Mouse (Mus musculus) small intestine, adult 2 months (tissue): Measurements from ENCODE around the gene Arhgap33.

ENCODE experiments used
- CTCF ChIP-seq: fragments of 200-500 bp; IDR thresholded peaks from 2 replicates; pipeline ENCODE4 v1.5.1; 2012; ENCODE audit warnings: low read depth, mild to moderate bottlenecking, control low read depth, inconsistent platforms, low read length, moderate library complexity, mixed read lengths; ENCODE audit not compliant: insufficient replicate concordance, insufficient read length; ENCODE audit errors: extremely low read depth
- POLR2A ChIP-seq: fragments of 200-500 bp; IDR thresholded peaks from 2 replicates; pipeline ENCODE4 v1.6.1; 2012; ENCODE audit warnings: low read depth, mild to moderate bottlenecking, control low read depth, inconsistent platforms, low read length, moderate library complexity

- TF ChIP-seq POLR2A (no peak), CTCF (no peak)
Measured at GRCm38 (mm10) chr7:30566033-30566432, 31.2 kb upstream of the Arhgap33 start.
